Mouse (Mus musculus) embryonic facial prominence, embryonic 11.5 days (tissue): ENCODE results near the gene Mgat4c. TPM values are rescaled to one million over a fixed set of nuclear protein-coding genes. Genes with fewer than 3 reads are reported as not detected.

Experiments used
- ATAC-seq: fragments of 200-750 bp; cut with Nextera tagmentation; replicated peaks from 2 replicates; pipeline ENCODE4 v1.8.0; 2017; ENCODE audit warnings: low read depth; ENCODE audit not compliant: insufficient number of reproducible peaks, low FRiP score, low TSS enrichment
- DNase-seq: peaks from one replicate; pipeline ENCODE4 v3.0.0-alpha.2; 2015; ENCODE audit warnings: low spot score
- H3K27ac ChIP-seq: fragments of 300-500 bp; sonication (generic); replicated peaks from 2 replicates; pipeline ENCODE4 v1.5.1; 2014; ENCODE audit warnings: mild to moderate bottlenecking, low read depth, low read length, control low read depth
- H3K27me3 ChIP-seq: fragments of 300-500 bp; sonication (generic); 2 replicates; pipeline ENCODE4 v1.6.1; 2014; ENCODE audit warnings: mild to moderate bottlenecking, low read length, moderate library complexity, mixed read lengths; ENCODE audit not compliant: control insufficient read depth, insufficient read depth
- H3K36me3 ChIP-seq: fragments of 300-500 bp; sonication (generic); replicated peaks from 2 replicates; pipeline ENCODE4 v1.6.1; 2014; ENCODE audit warnings: low read depth, mild to moderate bottlenecking, low read length, moderate library complexity, mixed read lengths; ENCODE audit not compliant: control insufficient read depth, insufficient read depth
- H3K4me1 ChIP-seq: fragments of 300-500 bp; sonication (generic); 2 replicates; pipeline ENCODE4 v1.6.1; 2014; ENCODE audit warnings: low read length, mixed read lengths; ENCODE audit not compliant: control insufficient read depth, insufficient read depth
- H3K4me2 ChIP-seq: fragments of 300-500 bp; sonication (generic); 2 replicates; pipeline ENCODE4 v1.6.1; 2014; ENCODE audit warnings: low read depth, mild to moderate bottlenecking, control low read depth, low read length, moderate library complexity
- H3K4me3 ChIP-seq: fragments of 300-500 bp; sonication (generic); 2 replicates; pipeline ENCODE4 v1.5.1; 2014; ENCODE audit warnings: low read depth, low read length, control low read depth
- H3K9ac ChIP-seq: fragments of 300-500 bp; sonication (generic); replicated peaks from 2 replicates; pipeline ENCODE4 v1.6.1; 2014; ENCODE audit warnings: mild to moderate bottlenecking, control low read depth, low read length
- H3K9me3 ChIP-seq: fragments of 300-500 bp; sonication (generic); replicated peaks from 2 replicates; pipeline ENCODE4 v1.6.1; 2016; ENCODE audit warnings: mild to moderate bottlenecking, low read length, inconsistent platforms, mixed read lengths; ENCODE audit not compliant: control insufficient read depth
- WGBS: fragments of 180-500 bp; shearing (Covaris S2); extraction: QIAGEN DNeasy Blood & Tissue Kit; methylation state at CpG from one replicate; pipeline ENCODE4 v1.1.7; 2014; 5-methylcytosine and 5-hydroxymethylcytosine counted together
- polyA plus RNA-seq: library from polyadenylated mRNA; unstranded; fragments of >200 nt; fragmentation: Nextera tagmentation; extraction: Ambion mirVana; gene quantifications from 2 replicates; pipeline ENCODE4 v1.2.1, GENCODE M21; 2014

Mgat4c gene
- polyA plus RNA-seq, 1 experiment from 2014 or later, result 0.58 TPM

GRCm38 (mm10) chr10:102245269-102245668, 564.0 kb downstream of the Mgat4c start:
- DNase-seq (no peak), ATAC-seq (no peak)
- no peaks in the 10 kb centered on the region for H3K9me3 ChIP-seq
- 74% methylated on average over 9 of the region's 9 CpGs for WGBS
- no peaks in the 10 kb centered on the region for H3K4me1 ChIP-seq
- H3K27me3 ChIP-seq, result no peaks in the 10 kb centered on the region
- H3K36me3 ChIP-seq, result no peaks in the 10 kb centered on the region
- H3K9ac ChIP-seq, result no peak overlapping the region
- no peak overlapping the region for H3K4me3 ChIP-seq
- no peak overlapping the region for H3K4me2 ChIP-seq
- no peak overlapping the region for H3K27ac ChIP-seq

DNA sequence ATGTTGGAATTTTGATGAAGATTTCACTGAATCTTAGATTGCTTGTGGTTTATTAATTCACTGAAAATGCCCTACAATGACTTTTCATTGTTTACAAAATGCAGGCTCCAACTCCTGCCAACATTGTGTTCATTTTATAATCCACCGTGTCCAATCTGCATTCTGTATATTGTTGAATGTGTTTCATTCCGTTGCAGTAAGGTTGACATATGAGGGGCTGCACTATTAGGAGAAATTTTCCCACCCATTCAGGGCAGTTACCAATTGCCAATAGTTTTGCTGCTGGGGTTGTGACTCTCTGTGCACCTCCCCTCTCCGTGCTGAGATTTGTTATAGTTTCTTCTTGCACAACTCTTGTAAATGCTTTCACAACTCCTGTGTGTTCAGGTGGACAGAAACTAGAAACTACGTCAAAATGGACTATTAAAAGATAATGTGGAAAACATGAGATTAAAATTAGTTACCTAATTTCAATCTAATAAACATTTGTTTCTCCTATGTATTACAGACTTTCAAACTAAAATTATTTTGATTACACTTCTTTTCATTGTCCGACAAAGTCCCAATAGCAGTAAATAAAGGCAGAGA, 627.7 kb downstream of the Mgat4c start:
- H3K9me3 ChIP-seq, result no peaks in the 10 kb centered on the region
- no peak overlapping the region for H3K4me3 ChIP-seq
- H3K4me1 ChIP-seq, result no peaks in the 10 kb centered on the region
- H3K9ac ChIP-seq, result no peak overlapping the region
- no peak overlapping the region for H3K27ac ChIP-seq
- ATAC-seq (no peak), DNase-seq (no peak)
- H3K27me3 ChIP-seq, result no peaks in the 10 kb centered on the region
- H3K4me2 ChIP-seq, result no peak overlapping the region
- WGBS, result 84% methylated on average over 5 of the region's 5 CpGs
- H3K36me3 ChIP-seq, result no peaks in the 10 kb centered on the region

- H3K4me3 ChIP-seq, result no peak overlapping the region
- no peaks in the 10 kb centered on the region for H3K27me3 ChIP-seq
- no peak overlapping the region for H3K4me2 ChIP-seq
- WGBS, result 69% methylated on average over 5 of the region's 5 CpGs
- no peaks in the 10 kb centered on the region for H3K36me3 ChIP-seq
- ATAC-seq, result no peak
- DNase-seq, result no peak
- no peaks in the 10 kb centered on the region for H3K4me1 ChIP-seq
- no peak overlapping the region for H3K9ac ChIP-seq
- no peak overlapping the region for H3K27ac ChIP-seq
- no peaks in the 10 kb centered on the region for H3K9me3 ChIP-seq
Measured at GRCm38 (mm10) chr10:102365685-102366381, 684.5 kb downstream of the Mgat4c start.

DNA sequence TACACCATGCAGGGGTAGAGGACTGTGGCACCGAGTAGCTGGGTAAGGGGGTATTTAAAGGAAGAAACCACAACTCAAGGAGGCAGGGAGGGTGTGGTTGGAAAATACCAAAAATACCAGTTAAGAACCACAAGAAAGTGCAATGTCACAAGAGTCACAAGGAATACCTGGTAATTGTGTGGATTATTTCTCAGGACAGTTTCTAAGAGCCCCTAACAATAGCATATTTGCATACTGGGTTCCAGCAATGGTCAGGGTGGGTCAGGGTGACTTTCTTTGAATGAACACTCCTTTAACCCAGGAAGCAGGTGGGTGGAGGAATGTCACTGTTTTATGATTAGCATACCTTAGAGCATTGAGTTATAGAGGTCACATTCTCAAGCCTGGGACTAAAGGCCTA, 689.3 kb downstream of the Mgat4c start:
- ATAC-seq, result no peak
- 94% methylated on average over 1 of the region's 1 CpGs for WGBS
- H3K9me3 ChIP-seq, result no peaks in the 10 kb centered on the region

DNA sequence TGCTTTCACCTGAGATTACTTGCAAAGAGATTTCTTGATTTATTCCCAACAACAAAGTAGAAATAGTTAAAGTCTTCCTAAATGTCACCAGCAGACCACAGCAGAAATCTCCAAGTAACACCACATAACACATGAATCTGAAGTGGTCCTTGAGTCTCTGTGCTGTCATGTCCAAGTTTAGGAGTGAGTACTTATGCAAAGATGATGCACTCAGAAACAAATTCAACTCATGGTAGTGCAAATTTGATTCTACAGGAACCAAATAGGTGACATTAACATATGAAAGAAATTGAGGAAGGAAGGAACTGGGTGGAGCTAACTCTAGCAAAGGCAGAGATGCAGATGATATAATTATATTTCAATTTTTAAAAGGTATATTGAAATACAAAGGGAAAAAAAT, 690.8 kb downstream of the Mgat4c start:
- no peak for DNase-seq
- Histone ChIP-seq H3K36me3 (no peaks in the 10 kb centered on the region), H3K9me3 (no peaks in the 10 kb centered on the region), H3K9ac (no peak overlapping the region), H3K4me1 (no peaks in the 10 kb centered on the region), H3K27ac (no peak overlapping the region), H3K4me3 (no peak overlapping the region), H3K27me3 (no peaks in the 10 kb centered on the region), H3K4me2 (no peak overlapping the region)
- ATAC-seq, result no peak

More for the DNA sequence above, 689.3 kb downstream of the Mgat4c start:
- Histone ChIP-seq H3K4me1 (no peaks in the 10 kb centered on the region), H3K4me3 (no peak overlapping the region), H3K4me2 (no peak overlapping the region), H3K36me3 (no peaks in the 10 kb centered on the region), H3K27ac (no peak overlapping the region), H3K27me3 (no peaks in the 10 kb centered on the region), H3K9ac (no peak overlapping the region)
- DNase-seq, result no peak

- no peak overlapping the region for H3K9ac ChIP-seq
- no peaks in the 10 kb centered on the region for H3K4me1 ChIP-seq
- H3K9me3 ChIP-seq, result no peaks in the 10 kb centered on the region
- H3K4me2 ChIP-seq, result no peak overlapping the region
- 92% methylated on average over 4 of the region's 4 CpGs for WGBS
- H3K36me3 ChIP-seq, result no peaks in the 10 kb centered on the region
- H3K27ac ChIP-seq, result no peak overlapping the region
- no peak for ATAC-seq
- H3K27me3 ChIP-seq, result no peaks in the 10 kb centered on the region
- H3K4me3 ChIP-seq, result no peak overlapping the region
- no peak for DNase-seq
Measured at GRCm38 (mm10) chr10:102374061-102374460, 692.8 kb downstream of the Mgat4c start.

DNA sequence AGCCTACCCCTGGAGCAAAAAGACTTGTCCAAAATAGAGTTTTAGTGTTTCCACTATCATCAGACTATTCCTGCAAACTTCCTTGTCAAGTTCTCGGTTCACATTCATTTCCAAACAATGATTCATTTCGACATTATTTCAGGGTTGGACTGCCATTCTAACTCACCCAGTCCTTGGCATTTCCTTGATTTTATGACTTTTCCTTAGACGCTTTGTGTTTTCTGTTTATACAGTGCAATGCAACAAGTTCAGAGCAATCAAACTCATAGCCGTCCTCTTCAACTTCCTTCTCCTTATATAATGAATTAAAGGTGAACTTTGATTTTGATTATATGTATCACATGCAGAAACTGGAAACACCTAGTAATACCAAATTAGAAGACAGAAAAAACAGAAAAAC, 696.1 kb downstream of the Mgat4c start:
- Histone ChIP-seq H3K4me2 (no peak overlapping the region), H3K4me1 (no peaks in the 10 kb centered on the region), H3K9ac (no peak overlapping the region), H3K27me3 (no peaks in the 10 kb centered on the region), H3K4me3 (no peak overlapping the region), H3K36me3 (no peaks in the 10 kb centered on the region), H3K27ac (no peak overlapping the region), H3K9me3 (no peaks in the 10 kb centered on the region)
- no peak for ATAC-seq
- WGBS, result 86% methylated on average over 4 of the region's 4 CpGs
- no peak for DNase-seq

- no peak for DNase-seq
- no peak for ATAC-seq
- no peaks in the 10 kb centered on the region for H3K27me3 ChIP-seq
- H3K4me2 ChIP-seq, result no peak overlapping the region
- WGBS, result 88% methylated on average over 1 of the region's 1 CpGs
- H3K4me3 ChIP-seq, result no peak overlapping the region
- H3K36me3 ChIP-seq, result no peaks in the 10 kb centered on the region
- H3K4me1 ChIP-seq, result no peaks in the 10 kb centered on the region
- H3K9ac ChIP-seq, result no peak overlapping the region
- no peak overlapping the region for H3K27ac ChIP-seq
- no peaks in the 10 kb centered on the region for H3K9me3 ChIP-seq
Measured at GRCm38 (mm10) chr10:102389223-102389622, 707.9 kb downstream of the Mgat4c start.
